Mouse (Mus musculus): ENCODE measurements at regions not wholly inside any gene's neighbourhood (a gene's known extent, or its start where the extent isn't known, plus 50 kb on each side); places are given as distances from the start of the nearest gene placed in this dataset.

DNA sequence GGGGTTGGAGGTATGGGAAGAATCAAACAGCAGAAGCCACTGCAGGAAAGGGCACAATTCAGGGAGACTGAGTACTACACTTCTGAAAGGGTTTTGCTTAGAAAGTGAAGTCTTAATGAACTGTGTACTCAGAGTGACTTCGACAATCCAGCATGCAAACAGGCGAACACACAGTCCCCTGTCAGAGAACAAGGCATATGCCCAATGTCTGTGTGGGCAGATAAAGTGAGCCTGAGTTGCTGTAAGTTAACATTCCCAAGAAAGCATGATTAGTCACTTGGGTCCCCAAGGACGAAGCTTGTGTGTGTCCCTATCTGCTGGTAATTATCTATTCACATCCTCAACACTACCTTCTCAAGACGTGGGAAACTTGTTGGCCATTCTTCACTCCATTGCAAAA is 115.2 kb upstream of the Nav3 start:
- WGBS, result 65% methylated on average over 4 of the region's 4 CpGs
- no peaks in the 10 kb centered on the region for H3K27me3 ChIP-seq (replicated peaks; ENCODE audit: control insufficient read depth, insufficient read depth, low read length)
- no peak overlapping the region for H3K4me2 ChIP-seq (ENCODE audit: low read depth, low read length)
- H3K4me1 ChIP-seq (ENCODE audit: control insufficient read depth, insufficient read depth, low read length), result no peaks in the 10 kb centered on the region
- H3K9me3 ChIP-seq (ENCODE audit: control insufficient read depth, low read length), result no peaks in the 10 kb centered on the region
- H3K4me3 ChIP-seq (ENCODE audit: low read length), result no peak overlapping the region
- no peaks in the 10 kb centered on the region for H3K36me3 ChIP-seq (ENCODE audit: control insufficient read depth, insufficient read depth, low read length)
- H3K9ac ChIP-seq (ENCODE audit: low read depth, low read length), result no peak overlapping the region
- ATAC-seq, result no peak
- H3K27ac ChIP-seq (ENCODE audit: low read length), result no peak overlapping the region

DNA sequence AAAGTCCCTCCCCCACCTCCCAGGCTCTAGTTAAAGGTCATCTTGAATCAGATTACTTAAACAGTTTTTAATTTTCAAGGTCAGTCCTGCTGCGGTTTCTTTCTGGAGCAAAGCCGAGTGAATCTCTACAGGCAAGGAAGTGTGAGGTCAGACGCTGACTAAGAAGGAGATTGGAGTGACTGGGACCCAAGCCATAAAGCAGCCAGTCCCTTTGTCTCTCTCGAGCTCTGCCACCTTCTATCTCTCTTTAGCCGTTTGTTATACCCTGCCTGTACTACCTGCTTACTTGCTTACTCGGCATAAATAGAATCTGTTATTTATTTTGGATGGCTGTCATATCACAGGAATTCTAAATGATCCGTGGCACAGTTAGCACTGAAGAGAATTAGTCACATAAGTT is 117.5 kb upstream of the Nav3 start:
- Histone ChIP-seq H3K9ac (ENCODE audit: low read depth, low read length) (no peak overlapping the region), H3K9me3 (ENCODE audit: control insufficient read depth, low read length) (no peaks in the 10 kb centered on the region), H3K4me2 (ENCODE audit: low read depth, low read length) (no peak overlapping the region), H3K4me1 (ENCODE audit: control insufficient read depth, insufficient read depth, low read length) (no peaks in the 10 kb centered on the region), H3K36me3 (ENCODE audit: control insufficient read depth, insufficient read depth, low read length) (no peaks in the 10 kb centered on the region), H3K4me3 (ENCODE audit: low read length) (no peak overlapping the region), H3K27me3 (replicated peaks; ENCODE audit: control insufficient read depth, insufficient read depth, low read length) (no peaks in the 10 kb centered on the region), H3K27ac (ENCODE audit: low read length) (no peak overlapping the region)
- 57% methylated on average over 7 of the region's 7 CpGs for WGBS
- no peak for ATAC-seq

DNA sequence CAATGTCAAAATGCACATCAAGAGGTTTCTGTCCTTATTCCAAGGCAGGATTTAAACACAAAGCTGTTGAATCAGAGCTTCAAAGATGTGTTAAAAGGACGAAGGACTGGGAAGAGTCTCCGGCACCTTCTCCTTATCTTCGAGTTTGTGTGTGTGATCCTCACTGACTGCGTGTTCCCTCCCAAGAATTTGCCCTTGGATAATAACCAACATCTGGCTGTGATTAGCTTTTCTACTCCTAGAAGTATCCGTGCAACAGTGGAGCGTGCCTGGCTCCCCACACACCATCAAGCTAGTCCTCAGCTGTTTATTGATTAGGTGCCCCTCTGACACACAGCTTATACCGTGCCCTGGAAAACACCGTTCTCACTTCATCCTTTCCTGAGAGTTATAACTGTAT is 130.0 kb upstream of the Nav3 start:
- Histone ChIP-seq H3K9me3 (ENCODE audit: control insufficient read depth, low read length) (no peaks in the 10 kb centered on the region), H3K27ac (ENCODE audit: low read length) (no peak overlapping the region), H3K27me3 (replicated peaks; ENCODE audit: control insufficient read depth, insufficient read depth, low read length) (no peaks in the 10 kb centered on the region), H3K9ac (ENCODE audit: low read depth, low read length) (no peak overlapping the region), H3K4me3 (ENCODE audit: low read length) (no peak overlapping the region), H3K4me2 (ENCODE audit: low read depth, low read length) (no peak overlapping the region), H3K4me1 (ENCODE audit: control insufficient read depth, insufficient read depth, low read length) (0 out of 2 replicates have a peak, but pooled peaks cover 5% of the 10 kb centered on the region), H3K36me3 (ENCODE audit: control insufficient read depth, insufficient read depth, low read length) (no peaks in the 10 kb centered on the region)
- 81% methylated on average over 8 of the region's 8 CpGs for WGBS
- ATAC-seq, result no peak

DNA sequence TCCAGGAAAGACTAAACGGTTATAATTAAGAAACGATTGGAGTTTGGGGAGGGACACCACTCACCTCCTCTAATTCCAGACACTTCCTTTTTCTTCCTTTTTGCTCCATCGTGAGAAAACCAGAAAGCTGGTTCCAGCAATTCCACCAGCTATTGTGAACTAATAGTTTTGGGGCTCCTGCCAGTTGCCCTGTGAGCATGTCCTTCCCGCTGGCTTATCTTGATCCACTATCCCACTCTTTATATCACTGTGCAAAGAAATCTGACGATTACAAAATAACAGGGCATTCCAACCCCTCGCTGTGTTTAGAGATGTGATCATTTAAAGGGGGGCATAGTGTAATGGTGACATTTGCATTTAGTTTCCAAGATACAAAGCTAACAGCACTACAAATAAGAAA is 130.5 kb upstream of the Nav3 start:
- Histone ChIP-seq H3K4me1 (ENCODE audit: control insufficient read depth, insufficient read depth, low read length) (0 out of 2 replicates have a peak, but pooled peaks cover 5% of the 10 kb centered on the region), H3K4me2 (ENCODE audit: low read depth, low read length) (no peak overlapping the region), H3K36me3 (ENCODE audit: control insufficient read depth, insufficient read depth, low read length) (no peaks in the 10 kb centered on the region), H3K4me3 (ENCODE audit: low read length) (no peak overlapping the region), H3K27me3 (replicated peaks; ENCODE audit: control insufficient read depth, insufficient read depth, low read length) (no peaks in the 10 kb centered on the region), H3K9ac (ENCODE audit: low read depth, low read length) (no peak overlapping the region), H3K9me3 (ENCODE audit: control insufficient read depth, low read length) (no peaks in the 10 kb centered on the region), H3K27ac (ENCODE audit: low read length) (no peak overlapping the region)
- no peak for ATAC-seq
- 73% methylated on average over 6 of the region's 6 CpGs for WGBS

DNA sequence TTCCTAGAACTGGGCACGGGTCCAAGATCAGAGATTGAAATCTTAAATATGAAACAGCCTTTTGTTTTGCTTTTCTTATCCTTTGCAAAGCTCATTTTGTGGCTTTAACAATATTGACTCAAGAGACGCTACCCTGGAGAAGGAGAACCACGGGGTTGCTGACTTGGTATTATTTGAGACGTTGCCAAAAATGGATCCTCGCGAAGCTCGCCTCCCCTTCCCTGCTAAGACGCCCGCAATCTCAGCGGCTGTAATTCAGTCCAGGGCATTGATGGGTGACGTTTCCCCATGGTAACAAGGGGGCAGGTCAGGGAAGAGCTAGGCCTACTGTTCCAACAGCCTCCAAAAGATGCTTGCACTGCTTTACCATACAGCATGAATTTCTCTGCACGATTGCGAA is 131.5 kb upstream of the Nav3 start:
- H3K4me2 ChIP-seq (ENCODE audit: low read depth, low read length), result no peak overlapping the region
- no peak overlapping the region for H3K4me3 ChIP-seq (ENCODE audit: low read length)
- 0 out of 2 replicates have a peak, but pooled peaks cover 5% of the 10 kb centered on the region for H3K4me1 ChIP-seq (ENCODE audit: control insufficient read depth, insufficient read depth, low read length)
- no peak overlapping the region for H3K9ac ChIP-seq (ENCODE audit: low read depth, low read length)
- no peaks in the 10 kb centered on the region for H3K27me3 ChIP-seq (replicated peaks; ENCODE audit: control insufficient read depth, insufficient read depth, low read length)
- H3K36me3 ChIP-seq (ENCODE audit: control insufficient read depth, insufficient read depth, low read length), result no peaks in the 10 kb centered on the region
- no peak for ATAC-seq
- H3K27ac ChIP-seq (ENCODE audit: low read length), result no peak overlapping the region
- no peaks in the 10 kb centered on the region for H3K9me3 ChIP-seq (ENCODE audit: control insufficient read depth, low read length)
- WGBS, result 55% methylated on average over 13 of the region's 13 CpGs

DNA sequence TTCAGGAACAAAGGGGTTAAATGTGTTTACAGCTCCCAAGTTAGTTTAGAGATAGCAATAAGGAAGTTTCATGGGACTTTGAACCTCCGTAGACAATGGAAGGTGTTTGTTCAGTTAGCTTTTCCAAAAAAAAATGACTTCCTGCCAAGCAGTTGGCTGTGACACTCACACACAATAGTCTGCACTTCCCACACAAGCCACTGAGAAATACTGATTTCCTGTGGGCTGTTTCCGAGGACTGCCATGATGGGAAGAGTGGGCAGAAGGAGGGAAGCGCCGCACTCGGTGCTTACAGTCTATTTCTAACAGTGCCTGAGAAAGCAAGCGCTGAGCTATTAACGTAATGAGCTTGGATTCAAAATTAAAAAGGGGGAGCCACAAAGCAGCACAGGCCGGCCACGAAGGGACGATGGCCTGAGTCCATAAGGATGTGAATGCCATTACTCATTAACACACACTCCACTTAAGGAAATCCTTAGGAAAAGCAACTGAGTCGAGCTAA is 144.4 kb upstream of the Nav3 start:
- no peaks in the 10 kb centered on the region for H3K27me3 ChIP-seq (replicated peaks; ENCODE audit: control insufficient read depth, insufficient read depth, low read length)
- H3K9me3 ChIP-seq (ENCODE audit: control insufficient read depth, low read length), result no peaks in the 10 kb centered on the region
- no peaks in the 10 kb centered on the region for H3K36me3 ChIP-seq (ENCODE audit: control insufficient read depth, insufficient read depth, low read length)
- 57% methylated on average over 11 of the region's 11 CpGs for WGBS
- no peak overlapping the region for H3K4me2 ChIP-seq (ENCODE audit: low read depth, low read length)
- H3K9ac ChIP-seq (ENCODE audit: low read depth, low read length), result no peak overlapping the region
- 0 out of 2 replicates have a peak overlapping the region, but pooled peaks have one; percentile 50 for H3K27ac ChIP-seq (ENCODE audit: low read length)
- no peaks in the 10 kb centered on the region for H3K4me1 ChIP-seq (ENCODE audit: control insufficient read depth, insufficient read depth, low read length)
- peak; percentile 88 for ATAC-seq
- H3K4me3 ChIP-seq (ENCODE audit: low read length), result no peak overlapping the region

DNA sequence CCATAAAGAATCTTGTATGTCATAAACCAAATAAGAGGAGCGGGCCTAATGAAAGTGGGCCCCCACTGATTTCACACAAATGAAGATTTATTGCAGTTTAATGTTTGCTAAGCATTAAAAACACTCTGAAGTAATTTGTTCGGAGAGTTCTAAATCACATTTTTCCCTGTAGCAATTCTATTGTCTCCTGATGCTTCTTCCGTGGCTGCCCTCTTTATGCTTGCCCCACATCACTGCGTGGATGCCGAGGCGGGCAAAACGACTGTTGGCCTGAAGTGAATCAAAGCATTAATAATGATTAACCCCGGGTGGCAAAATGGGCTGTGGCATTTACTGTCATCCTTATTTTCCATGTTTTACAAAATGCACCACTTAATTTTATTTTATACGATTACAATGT is 134.9 kb upstream of the E2f7 start:
- Histone ChIP-seq H3K4me3 (ENCODE audit: low read length) (no peak overlapping the region), H3K4me2 (ENCODE audit: low read depth, low read length) (no peak overlapping the region), H3K4me1 (ENCODE audit: control insufficient read depth, insufficient read depth, low read length) (no peaks in the 10 kb centered on the region), H3K9me3 (ENCODE audit: control insufficient read depth, low read length) (0 out of 2 replicates have a peak, but pooled peaks cover 10% of the 10 kb centered on the region), H3K9ac (ENCODE audit: low read depth, low read length) (no peak overlapping the region), H3K27me3 (replicated peaks; ENCODE audit: control insufficient read depth, insufficient read depth, low read length) (no peaks in the 10 kb centered on the region), H3K27ac (ENCODE audit: low read length) (no peak overlapping the region), H3K36me3 (ENCODE audit: control insufficient read depth, insufficient read depth, low read length) (no peaks in the 10 kb centered on the region)
- no peak for ATAC-seq
- WGBS, result 48% methylated on average over 9 of the region's 9 CpGs

DNA sequence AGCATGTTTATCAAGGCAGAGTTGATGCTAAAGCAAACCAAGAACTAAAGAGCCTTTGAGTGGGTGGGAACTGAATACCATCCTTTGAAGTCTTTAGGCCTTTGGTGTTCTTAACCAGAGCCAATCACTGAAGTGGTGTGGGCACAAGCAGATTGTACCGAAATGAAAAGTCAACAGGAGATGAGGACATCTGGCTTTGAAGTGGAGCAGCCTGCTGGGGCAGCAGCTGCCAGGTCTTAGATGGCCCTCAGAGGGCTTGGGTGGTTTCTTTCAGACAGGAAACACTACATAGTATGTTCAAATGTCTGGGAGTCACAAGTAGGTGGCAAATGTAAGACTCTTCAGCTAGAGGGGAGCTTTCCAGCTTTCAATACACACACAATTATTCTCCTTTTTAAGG is 128.2 kb upstream of the E2f7 start:
- Histone ChIP-seq H3K36me3 (ENCODE audit: control insufficient read depth, insufficient read depth, low read length) (no peaks in the 10 kb centered on the region), H3K27ac (ENCODE audit: low read length) (no peak overlapping the region), H3K4me3 (ENCODE audit: low read length) (no peak overlapping the region), H3K27me3 (replicated peaks; ENCODE audit: control insufficient read depth, insufficient read depth, low read length) (no peaks in the 10 kb centered on the region), H3K4me1 (ENCODE audit: control insufficient read depth, insufficient read depth, low read length) (no peaks in the 10 kb centered on the region), H3K9me3 (ENCODE audit: control insufficient read depth, low read length) (0 out of 2 replicates have a peak, but pooled peaks cover 10% of the 10 kb centered on the region), H3K4me2 (ENCODE audit: low read depth, low read length) (no peak overlapping the region), H3K9ac (ENCODE audit: low read depth, low read length) (no peak overlapping the region)
- ATAC-seq, result no peak
- WGBS, result 12% methylated on average over 1 of the region's 1 CpGs

DNA sequence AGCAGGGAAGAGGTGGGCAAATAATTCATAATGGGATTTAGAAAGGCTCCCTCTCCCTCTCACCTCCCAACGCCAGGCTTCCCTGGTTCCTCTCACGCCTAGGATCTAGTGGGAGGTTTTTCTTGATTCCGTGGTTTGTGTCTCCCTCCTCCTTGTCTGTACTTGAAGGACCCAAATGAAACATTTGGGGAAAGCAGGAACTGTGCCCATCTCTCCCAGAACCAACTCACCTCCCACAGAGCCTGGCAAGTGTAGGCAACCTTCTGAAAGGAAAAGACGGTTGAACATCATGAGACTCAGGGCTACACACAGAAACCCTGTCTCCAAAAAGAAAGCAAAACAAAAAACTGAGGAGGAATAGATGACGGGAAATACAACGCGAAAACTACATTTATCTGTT is 126.0 kb upstream of the E2f7 start:
- no peak for ATAC-seq
- Histone ChIP-seq H3K9me3 (ENCODE audit: control insufficient read depth, low read length) (no peaks in the 10 kb centered on the region), H3K27me3 (replicated peaks; ENCODE audit: control insufficient read depth, insufficient read depth, low read length) (no peaks in the 10 kb centered on the region), H3K36me3 (ENCODE audit: control insufficient read depth, insufficient read depth, low read length) (no peaks in the 10 kb centered on the region), H3K4me1 (ENCODE audit: control insufficient read depth, insufficient read depth, low read length) (no peaks in the 10 kb centered on the region), H3K9ac (ENCODE audit: low read depth, low read length) (no peak overlapping the region), H3K4me3 (ENCODE audit: low read length) (no peak overlapping the region), H3K4me2 (ENCODE audit: low read depth, low read length) (no peak overlapping the region), H3K27ac (ENCODE audit: low read length) (no peak overlapping the region)
- WGBS, result 89% methylated on average over 7 of the region's 7 CpGs

DNA sequence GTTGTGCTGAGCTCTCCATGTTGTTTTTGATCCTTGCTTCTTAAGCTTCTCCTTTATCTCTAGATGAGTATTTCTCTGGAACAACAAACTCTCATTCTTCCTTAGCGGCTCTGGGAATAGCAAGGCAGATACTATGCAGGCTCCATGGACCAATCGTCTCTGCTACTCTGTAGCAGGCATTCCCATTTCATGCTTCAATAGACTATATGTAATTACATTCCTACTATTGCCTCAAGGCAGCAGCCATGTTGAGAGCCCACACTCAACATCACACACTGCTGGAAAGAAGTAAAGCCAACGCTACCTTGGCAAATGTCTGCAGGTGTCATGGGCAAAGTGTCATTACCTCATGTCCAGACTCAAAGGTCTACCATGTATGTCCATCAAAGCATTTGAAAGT is 119.6 kb upstream of the E2f7 start:
- H3K4me2 ChIP-seq (ENCODE audit: low read depth, low read length), result no peak overlapping the region
- H3K4me3 ChIP-seq (ENCODE audit: low read length), result no peak overlapping the region
- H3K9me3 ChIP-seq (ENCODE audit: control insufficient read depth, low read length), result no peaks in the 10 kb centered on the region
- H3K36me3 ChIP-seq (ENCODE audit: control insufficient read depth, insufficient read depth, low read length), result no peaks in the 10 kb centered on the region
- no peak overlapping the region for H3K9ac ChIP-seq (ENCODE audit: low read depth, low read length)
- H3K27ac ChIP-seq (ENCODE audit: low read length), result no peak overlapping the region
- 87% methylated on average over 3 of the region's 3 CpGs for WGBS
- ATAC-seq, result no peak
- no peaks in the 10 kb centered on the region for H3K4me1 ChIP-seq (ENCODE audit: control insufficient read depth, insufficient read depth, low read length)
- no peaks in the 10 kb centered on the region for H3K27me3 ChIP-seq (replicated peaks; ENCODE audit: control insufficient read depth, insufficient read depth, low read length)

Data from intestine, embryonic 16.5 days (tissue).